Mouse (Mus musculus) CH12.LX (cell line): Measurements from ENCODE around the gene Stx8.

Experiments used
- BHLHE40 ChIP-seq: IDR thresholded peaks from 2 replicates; pipeline ENCODE4 v1.6.1; 2011; ENCODE audit warnings: mild to moderate bottlenecking, low read depth, low read length, improper control_type of control experiment
- CTCF ChIP-seq, 2 experiments: IDR thresholded peaks in 1 of 2; conservative IDR thresholded peaks in 1 of 2; 2 replicates each; pipeline ENCODE4 v1.5.1; 2011 to 2012; ENCODE audit warnings: low read depth in 2 of 2, low read length in 2 of 2, improper control_type of control experiment in 1 of 2, inconsistent platforms in 1 of 2, mild to moderate bottlenecking in 1 of 2, moderate library complexity in 1 of 2
- ETS1 ChIP-seq: conservative IDR thresholded peaks from 2 replicates; pipeline ENCODE4 v1.6.1; 2012; ENCODE audit warnings: low read depth, mild to moderate bottlenecking, inconsistent platforms, low read length, improper control_type of control experiment, moderate library complexity
- GABPA ChIP-seq: IDR thresholded peaks from 2 replicates; pipeline ENCODE4 v1.6.1; 2012; ENCODE audit warnings: low read depth, low read length, improper control_type of control experiment, inconsistent platforms; ENCODE audit not compliant: insufficient replicate concordance
- HCFC1 ChIP-seq: IDR thresholded peaks from 2 replicates; pipeline ENCODE4 v1.6.1; 2012; ENCODE audit warnings: low read depth, mild to moderate bottlenecking, inconsistent platforms, low read length, improper control_type of control experiment
- MXI1 ChIP-seq: IDR thresholded peaks from 2 replicates; pipeline ENCODE4 v1.6.1; 2011; ENCODE audit warnings: mild to moderate bottlenecking, low read depth, low read length, improper control_type of control experiment
- NELFE ChIP-seq: IDR thresholded peaks from 2 replicates; pipeline ENCODE4 v1.6.1; 2011; ENCODE audit warnings: low read depth, low read length, improper control_type of control experiment
- POLR2A ChIP-seq: IDR thresholded peaks from 2 replicates; pipeline ENCODE4 v1.6.1; 2011; ENCODE audit warnings: low read depth, mild to moderate bottlenecking, improper control_type of control experiment, low read length
- SMC3 ChIP-seq: IDR thresholded peaks from 2 replicates; pipeline ENCODE4 v1.6.1; 2011; ENCODE audit warnings: low read depth, low read length, improper control_type of control experiment
- ZC3H11A ChIP-seq: IDR thresholded peaks from 2 replicates; pipeline ENCODE4 v1.6.1; 2012; ENCODE audit warnings: low read depth, mild to moderate bottlenecking, inconsistent platforms, low read length, improper control_type of control experiment

DNA sequence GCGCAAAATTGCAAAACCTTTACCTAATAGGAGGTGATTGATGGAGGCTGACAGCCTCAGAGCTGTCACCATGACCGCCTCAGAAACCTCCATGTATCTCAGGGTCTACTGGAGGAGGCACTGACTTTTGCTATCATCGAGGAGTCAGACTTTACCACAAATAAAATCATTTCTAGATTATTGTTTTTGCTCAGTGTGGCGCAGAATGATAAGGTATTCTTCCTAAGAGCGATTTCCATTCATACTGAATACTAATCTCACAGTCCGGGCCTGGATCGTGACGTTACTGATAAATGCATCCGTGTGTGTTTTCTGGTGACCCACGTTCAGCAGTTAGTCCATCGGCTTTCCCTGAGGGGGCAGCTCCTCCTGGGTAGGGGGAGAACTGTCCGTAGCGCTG is 153.1 kb downstream of the Stx8 start:
- TF ChIP-seq CTCF (conservative IDR thresholded peaks at IDR 0.05 in 1 of 2, IDR thresholded peaks at IDR 0.05 in 1 of 2; ENCODE audit: low read depth in 2 of 2, low read length in 2 of 2) (no peak), BHLHE40 (no peak), ZC3H11A (no peak), NELFE (no peak), SMC3 (no peak), POLR2A (no peak), ETS1 (no peak), HCFC1 (no peak), GABPA (no peak), MXI1 (no peak)
